Mouse (Mus musculus) lung, postnatal 25 days (tissue): ENCODE results near the gene Olfr1423.
"Not testable (repeated sequence)": the region's sequence is repeated elsewhere in the genome, so short reads cannot be mapped to it uniquely, and the experiment has no call there.

ENCODE experiments used
- DNase-seq: peaks from one replicate; pipeline ENCODE4 v3.0.0; 2022; ENCODE audit warnings: low spot score

Olfr1423 gene

DNA sequence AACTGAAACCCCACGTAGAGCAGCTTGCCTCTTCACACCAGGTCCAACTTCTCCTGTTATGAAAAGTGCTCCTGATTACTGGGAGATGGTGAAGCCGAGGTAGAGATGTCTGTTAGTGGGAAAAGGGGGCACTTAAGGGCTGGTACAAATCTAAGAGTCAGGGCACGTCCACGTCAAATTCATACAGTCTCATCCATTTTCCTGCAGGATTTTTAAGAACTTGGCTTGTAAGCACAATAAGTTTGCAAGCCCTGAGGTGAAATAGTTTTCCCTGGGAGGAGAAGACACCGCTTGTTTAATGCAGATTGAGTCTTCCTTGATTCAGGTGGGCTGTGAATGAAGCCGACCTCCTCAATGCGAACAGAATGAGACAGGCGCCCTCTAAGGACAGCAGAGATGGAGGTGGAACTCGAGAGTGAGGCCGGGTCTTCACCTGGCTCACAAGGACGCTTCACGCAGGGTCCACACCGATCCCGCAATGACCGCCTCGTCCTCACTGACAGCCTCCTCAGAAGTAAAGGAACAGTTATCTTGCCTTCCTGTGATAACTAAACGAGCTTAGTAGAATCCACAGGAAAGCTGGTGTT lies 34.7 kb downstream of the Olfr1423 start:
- DNase-seq: no peak

DNA sequence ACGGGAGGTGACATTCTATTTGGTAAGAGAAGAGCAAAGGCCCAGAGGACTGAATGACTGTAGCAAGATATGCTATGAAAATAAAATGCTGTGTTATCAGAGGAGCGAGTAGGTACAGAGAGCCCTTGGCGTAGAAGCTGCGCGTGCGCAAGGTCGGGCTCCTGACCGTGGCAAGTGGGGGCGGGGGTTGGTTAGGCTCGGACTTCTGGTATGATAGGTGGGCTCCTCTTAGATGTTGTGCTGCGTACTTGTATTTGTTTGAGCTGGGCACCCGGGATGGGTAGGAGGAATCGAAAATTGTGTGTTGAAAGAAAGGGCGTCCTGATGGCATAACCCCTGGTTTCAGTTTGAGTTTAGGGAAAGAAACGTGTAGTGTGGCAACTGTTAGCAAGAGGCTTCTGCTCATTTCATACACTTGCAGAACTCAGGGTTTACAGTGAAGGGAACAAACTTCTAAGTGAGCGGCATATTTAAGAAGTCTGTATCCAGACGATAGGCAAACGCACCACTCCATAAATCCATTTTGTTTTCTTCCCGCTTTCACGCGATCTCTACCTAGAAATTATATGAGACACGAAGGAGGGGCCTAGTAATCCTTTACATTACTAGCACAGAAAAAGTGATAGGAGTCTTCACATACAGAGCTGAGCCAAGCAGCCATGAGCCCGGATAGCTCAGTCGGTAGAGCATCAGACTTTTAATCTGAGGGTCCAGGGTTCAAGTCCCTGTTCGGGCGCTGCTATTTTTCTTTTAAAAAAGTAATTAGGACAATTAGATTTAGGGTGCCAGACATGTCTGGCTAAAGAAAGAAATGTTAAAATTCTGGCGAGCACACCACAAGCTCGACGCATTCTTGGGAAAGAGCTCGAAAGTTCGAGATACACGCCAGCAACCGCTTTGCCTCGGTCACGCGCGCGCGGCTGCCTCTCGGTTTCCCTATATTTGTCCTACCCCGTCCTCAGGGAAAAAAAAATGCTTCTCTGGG lies 35.4 kb downstream of the Olfr1423 start:
- peak; percentile 85 for DNase-seq

DNA sequence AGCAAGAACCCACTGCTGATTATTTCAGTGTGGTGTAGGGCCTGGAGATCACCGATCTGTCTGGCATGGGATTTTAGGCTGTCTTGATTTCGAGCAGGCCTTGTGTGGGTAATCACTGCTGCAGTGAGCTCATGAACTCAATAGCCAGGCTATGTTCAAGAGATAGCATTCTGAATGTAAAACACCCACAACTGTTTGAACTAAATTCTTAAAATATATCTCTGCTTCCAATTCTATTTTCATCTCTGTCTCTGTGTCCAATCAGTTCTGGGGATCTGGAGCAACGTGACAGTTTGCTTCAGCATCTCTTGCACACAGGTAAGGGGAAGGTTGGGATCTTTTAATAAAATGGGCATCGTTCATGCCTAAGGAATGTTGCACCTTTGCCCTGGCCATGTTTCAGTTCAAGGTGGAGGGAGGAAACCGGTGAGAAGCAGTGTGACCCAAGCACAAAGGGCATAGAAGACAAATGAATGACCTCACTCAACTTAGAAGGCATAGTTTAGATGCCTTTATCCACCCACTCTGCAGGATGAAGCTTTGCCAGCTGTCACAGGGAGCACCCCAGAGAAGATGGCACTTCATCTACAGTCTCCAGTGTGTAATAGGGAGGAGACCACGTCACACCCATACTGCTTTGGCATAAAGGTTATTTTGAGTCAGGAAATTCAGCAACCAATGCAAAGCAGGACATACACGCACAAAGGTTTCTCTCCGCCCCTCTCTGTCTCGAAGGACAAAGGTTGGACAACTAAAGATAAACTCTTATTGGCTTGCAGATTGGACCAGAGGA lies 36.7 kb downstream of the Olfr1423 start:
- DNase-seq: no peak

DNA sequence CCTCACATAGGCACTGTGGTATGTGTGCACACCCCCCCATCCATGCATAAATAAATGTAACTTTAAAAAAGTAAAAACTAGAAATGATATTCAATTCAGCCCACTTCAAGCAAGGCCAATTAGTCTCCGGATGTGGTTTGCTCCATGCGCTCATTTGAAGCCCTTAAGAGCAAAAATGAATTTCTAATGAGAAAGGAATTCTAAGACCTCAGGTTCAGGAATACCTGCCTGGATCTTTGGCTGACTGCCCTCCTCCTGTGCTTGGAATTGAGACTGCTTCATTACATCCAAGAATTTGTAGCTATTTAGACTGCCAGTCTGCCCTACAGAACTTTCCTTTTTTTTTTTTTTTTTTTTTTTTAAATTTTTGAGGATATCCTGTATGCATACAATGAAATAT lies 37.5 kb downstream of the Olfr1423 start:
- DNase-seq: no peak

DNA sequence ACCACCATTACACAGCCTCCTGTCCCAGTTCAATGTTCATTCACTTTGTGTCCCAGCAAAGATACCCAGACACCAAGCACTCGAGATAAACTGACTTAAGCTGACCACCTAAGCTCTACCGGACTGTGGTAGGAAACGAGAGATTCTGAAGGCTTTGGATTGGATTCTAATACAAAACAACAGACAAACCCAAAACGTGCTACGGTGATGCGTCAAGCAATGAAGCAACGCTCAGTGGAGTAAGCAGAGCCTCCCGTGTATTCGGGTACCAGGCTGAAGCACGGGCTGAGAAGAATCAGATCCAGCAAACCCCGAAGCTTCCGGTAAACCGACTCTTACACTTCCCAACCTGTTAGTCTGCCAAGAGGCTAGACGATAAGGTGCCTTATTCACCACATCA lies 38.3 kb downstream of the Olfr1423 start:
- DNase-seq: no peak

DNA sequence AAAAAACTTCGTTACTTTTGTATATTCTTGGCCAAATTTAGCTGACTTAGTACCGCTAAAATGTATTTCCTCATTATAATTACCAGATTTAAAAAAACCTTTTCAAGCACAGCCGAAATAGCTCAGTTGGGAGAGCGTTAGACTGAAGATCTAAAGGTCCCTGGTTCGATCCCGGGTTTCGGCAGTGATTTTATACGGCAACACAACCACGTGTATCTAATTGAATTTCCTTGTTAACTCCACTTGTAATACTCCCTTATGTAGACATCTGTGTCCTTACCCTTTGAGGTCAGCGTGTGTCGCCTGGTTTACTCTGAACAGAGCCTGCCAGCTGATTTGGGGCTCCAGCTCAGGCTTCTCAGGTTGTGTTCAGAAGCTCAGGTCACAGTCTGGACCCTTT lies 39.0 kb downstream of the Olfr1423 start:
- DNase-seq: peak; percentile 63

DNA sequence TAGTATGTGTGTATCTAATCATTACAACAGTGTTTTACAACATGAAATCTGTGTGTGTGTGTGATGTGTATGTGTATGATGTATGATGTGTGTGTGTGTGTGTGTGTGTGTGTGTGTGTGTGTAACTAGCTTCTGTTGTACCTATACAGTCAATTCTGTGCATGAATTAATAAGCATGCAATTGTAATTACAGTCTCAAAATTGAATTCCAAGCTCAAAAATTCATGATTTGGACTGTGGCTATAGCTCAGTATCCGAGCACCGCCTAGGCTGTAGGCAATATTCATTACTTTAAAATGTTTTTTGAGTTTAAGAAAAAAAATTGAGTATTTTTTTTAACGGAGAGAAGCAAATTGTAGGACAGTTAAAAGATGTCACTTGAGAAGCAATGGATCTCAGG lies 39.4 kb downstream of the Olfr1423 start:
- DNase-seq: no peak

DNA sequence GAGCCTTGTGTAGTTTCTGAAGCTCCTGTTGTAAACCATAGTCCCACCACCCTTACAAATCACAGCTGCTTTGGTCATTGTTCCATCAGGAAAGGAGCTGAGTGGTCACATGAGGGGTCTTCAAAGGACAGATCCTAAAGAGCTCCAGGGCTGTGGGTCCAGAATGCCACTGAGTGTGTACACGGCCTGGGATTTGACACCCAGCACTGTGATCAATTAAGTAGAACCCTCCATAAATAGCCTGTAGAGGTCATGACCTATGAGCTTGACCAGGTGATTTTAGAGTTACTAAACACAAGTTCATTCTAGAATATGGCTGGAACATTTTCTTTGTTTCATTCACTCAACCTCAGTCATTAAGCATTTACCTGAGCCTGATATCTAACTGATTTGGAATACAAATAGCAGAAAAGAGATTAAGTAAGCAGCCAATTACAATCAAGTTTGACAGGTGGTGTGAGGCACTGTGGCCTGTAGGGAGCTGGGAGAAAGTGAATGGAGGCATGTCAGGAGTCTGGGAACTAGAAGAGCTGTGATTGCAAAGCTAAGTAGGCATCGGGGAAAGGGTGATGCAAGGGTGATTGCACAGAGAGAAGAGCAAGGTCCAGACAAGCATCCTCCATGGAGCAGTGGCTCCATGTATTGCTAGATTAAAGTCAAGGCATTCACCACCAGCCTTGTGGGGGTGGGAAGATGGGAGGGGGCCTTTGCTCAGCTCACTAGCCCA lies 45.2 kb downstream of the Olfr1423 start:
- no peak for DNase-seq

DNA sequence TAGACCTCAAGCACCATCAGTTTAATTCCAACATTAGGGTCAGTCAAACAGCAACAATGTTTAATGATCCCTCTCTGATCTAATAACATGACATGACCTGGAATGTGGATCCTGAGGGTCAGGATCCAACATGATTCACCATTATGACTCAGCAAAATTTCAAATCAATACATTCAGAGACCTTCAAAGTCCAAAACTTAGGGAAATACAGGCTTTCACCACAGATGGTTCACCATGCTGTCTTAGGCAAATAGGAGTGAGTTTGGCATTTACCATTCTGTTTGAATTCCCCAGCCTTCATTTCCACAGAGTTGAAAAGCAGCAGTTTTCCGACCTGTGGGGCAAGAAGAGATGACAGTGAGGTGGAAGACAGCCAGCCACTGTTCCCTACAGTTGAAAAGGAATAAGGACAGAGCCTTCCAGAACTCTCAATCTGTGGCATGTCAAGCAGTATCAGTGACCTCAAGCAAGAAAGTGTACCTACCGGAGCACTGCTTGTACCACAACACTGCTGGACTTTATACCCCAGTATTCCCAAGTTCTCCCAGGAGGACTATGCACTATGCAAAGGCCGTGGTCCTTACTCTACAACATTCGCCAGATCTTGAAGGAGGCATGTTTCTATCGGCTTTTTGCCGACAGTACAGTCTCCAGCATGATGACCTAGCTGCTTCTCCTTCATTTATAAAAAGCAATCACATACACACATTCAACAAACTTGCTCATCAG lies 46.2 kb downstream of the Olfr1423 start:
- no peak for DNase-seq

DNA sequence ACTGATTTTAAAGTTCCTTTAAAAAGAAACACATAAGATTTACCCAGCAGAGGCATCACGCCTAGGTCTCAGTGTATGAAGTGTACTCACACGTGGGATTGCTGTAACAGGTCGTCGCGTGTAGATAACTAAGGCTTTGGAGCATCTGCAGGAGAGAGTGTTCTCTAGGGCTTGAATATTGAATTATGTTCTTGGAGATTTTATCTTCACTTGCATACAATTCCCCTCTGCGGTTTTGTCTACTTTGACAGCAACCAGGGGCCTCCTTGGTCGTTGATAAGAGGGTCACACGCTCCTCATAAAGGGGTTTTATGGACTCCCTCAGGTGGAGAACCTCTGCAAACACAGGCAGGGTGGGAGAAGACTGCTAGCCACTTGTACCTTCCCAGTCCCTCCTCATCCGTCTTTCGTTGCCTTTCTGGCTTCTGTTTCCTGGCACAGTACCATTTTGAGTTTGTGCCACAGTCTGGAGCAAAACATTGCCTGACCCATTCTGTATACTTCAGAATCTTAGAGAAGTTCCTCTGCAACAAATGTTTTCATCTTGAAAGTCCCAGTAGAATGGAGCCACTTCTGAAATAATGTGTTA lies 48.6 kb downstream of the Olfr1423 start:
- no peak for DNase-seq

DNA sequence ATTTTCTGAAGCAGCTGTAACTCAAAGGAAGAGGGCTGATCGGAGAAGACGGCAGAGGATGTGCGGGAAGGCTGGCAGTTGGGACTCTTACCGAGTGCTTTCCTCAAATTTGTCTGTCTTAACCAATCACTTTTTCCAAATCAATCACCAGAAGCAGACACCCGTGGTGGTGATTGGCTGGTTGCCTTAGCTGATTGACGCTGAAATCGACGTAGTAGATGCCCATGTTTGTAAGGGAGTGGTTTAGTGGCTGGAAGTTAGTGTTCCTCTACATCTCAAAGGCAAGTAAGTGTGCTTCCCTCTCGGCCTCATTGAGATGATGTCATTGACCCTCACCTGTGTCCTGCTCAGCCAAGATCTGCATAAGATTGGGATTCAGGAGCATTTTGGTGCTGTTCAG lies 49.1 kb downstream of the Olfr1423 start:
- no peak for DNase-seq

DNA sequence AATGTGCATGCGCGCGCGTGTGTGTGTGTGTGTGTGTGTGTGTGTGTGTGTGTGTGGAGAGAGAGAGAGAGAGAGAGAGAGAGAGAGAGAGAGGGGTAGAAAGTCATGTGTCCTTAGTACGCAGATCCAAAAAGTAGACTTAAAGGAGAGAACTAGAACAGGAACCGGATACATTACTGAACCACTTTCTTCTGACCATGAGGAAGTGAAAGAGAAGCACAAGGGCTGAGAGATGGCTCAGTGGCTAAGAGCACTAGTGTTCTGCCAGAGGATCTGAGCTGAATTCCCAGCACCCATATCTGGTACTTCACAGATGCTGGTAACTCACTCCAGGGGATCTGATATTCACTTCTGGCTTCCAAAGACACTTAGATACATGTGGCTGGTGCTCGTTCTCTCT lies 51.8 kb downstream of the Olfr1423 start:
- DNase-seq: no peak

DNA sequence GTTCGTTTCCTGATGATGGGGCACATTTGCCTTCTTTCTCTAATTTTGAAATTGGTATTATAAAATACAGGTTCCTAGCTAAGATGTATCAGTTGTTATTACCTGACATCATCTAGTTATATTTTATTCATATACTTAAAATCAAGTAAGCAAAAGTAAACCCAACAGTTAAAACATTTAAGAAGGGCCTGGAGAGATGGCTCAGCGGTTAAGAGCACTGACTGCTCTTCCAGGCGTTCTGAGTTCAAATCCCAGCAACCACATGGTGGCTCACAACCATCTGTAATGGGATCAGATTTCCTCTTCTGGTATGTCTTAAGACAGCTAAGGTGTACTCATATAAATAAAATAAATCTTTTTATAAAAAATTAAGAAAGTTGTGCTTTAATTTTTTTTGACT lies 53.3 kb downstream of the Olfr1423 start:
- no peak for DNase-seq

DNA sequence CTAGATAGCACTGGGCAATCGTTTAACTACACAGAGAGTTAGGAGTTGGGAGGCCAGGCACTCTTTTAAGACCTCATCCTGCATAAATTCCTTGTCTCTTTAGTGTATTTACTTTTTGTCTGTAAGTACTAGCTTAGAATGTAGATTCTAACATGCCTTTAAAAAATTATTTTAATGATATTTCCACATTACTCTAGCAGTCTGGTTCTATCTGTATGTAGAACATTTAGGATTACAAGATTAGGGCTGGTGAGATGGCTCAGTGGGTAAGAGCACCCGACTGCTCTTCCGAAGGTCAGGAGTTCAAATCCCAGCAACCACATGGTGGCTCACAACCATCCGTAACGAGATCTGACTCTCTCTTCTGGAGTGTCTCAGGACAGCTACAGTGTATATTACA lies 56.5 kb downstream of the Olfr1423 start:
- DNase-seq: not testable (repeated sequence)
